Mouse (Mus musculus) heart, adult 8-10 months (tissue): ENCODE data around the gene Npw. TPM values are rescaled to one million over a fixed set of nuclear protein-coding genes. Genes with fewer than 3 reads are reported as not detected.

ENCODE experiments used
- total RNA-seq, 4 experiments: library from RNA; stranded (reverse); gene quantifications; 2 replicates each; pipeline ENCODE4 v1.2.4; 2022

The Npw gene
- total RNA-seq, 4 experiments from 2014 or later: not detected

Other genes starting within 250 kb of the Npw start
- 10 to 100 TPM; 59.7 to 61.4 (median 60.7) TPM for gene Rnps1, start 243.9 kb downstream of the Npw start, total RNA-seq
- 100 to 1,000 TPM; 455 to 534 (median 495) TPM for gene Eci1, start 231.8 kb downstream of the Npw start, total RNA-seq
- gene Dnase1l2, start 215.4 kb downstream of the Npw start, total RNA-seq: 1 to 10 TPM in 3 of 4 experiments, under 1 TPM in 1; 0.91 to 1.4 (median 1.1) TPM
- 10 to 100 TPM; 11.2 to 14.7 (median 11.9) TPM for gene E4f1, start 188.1 kb downstream of the Npw start, total RNA-seq
- 10 to 100 TPM; 39.9 to 44.4 (median 41.4) TPM for gene Pgp, start 188.1 kb downstream of the Npw start, total RNA-seq
- under 1 TPM in 2 of 4 experiments, not detected in 2; 0.28 to 0.31 TPM for gene Bricd5, start 184.6 kb downstream of the Npw start, total RNA-seq
- gene Mlst8, start 179.4 kb downstream of the Npw start, total RNA-seq: 10 to 100 TPM; 10.5 to 11.8 (median 11.0) TPM
- gene Caskin1, start 169.9 kb downstream of the Npw start, total RNA-seq: under 1 TPM; 0.16 to 0.23 (median 0.19) TPM
- 10 to 100 TPM; 37.0 to 50.9 (median 42.7) TPM for gene Traf7, start 130.5 kb downstream of the Npw start, total RNA-seq
- under 1 TPM in 3 of 4 experiments, not detected in 1; 0.23 to 0.50 (median 0.25) TPM for gene Rab26, start 124.2 kb downstream of the Npw start, total RNA-seq
- gene Pkd1, start 108.6 kb downstream of the Npw start, total RNA-seq: 10 to 100 TPM; 27.8 to 43.0 (median 34.9) TPM
- 100 to 1,000 TPM; 123 to 135 (median 133) TPM for gene Tsc2, start 25.8 kb downstream of the Npw start, total RNA-seq
- 1 to 10 TPM; 2.6 to 3.5 (median 2.8) TPM for gene Nthl1, start 25.8 kb downstream of the Npw start, total RNA-seq
- gene Slc9a3r2, start 8.1 kb downstream of the Npw start, total RNA-seq: 100 to 1,000 TPM in 2 of 4 experiments, 10 to 100 TPM in 2; 87.7 to 110 (median 101) TPM
- gene Zfp598, start 11.2 kb upstream of the Npw start, total RNA-seq: 10 to 100 TPM; 14.3 to 17.0 (median 15.9) TPM
- gene Syngr3, start 31.5 kb upstream of the Npw start, total RNA-seq: under 1 TPM in 2 of 4 experiments, not detected in 2; 0.14 to 0.24 TPM
- 10 to 100 TPM; 20.0 to 22.2 (median 21.1) TPM for gene Gfer, start 37.7 kb upstream of the Npw start, total RNA-seq
- gene Noxo1, start 37.8 kb upstream of the Npw start, total RNA-seq: under 1 TPM; 0.49 to 0.84 (median 0.58) TPM
- 10 to 100 TPM; 14.4 to 21.6 (median 17.3) TPM for gene Tbl3, start 49.2 kb upstream of the Npw start, total RNA-seq
- under 1 TPM in 1 of 4 experiments, not detected in 3; 0.23 TPM for gene Rnf151, start 59.6 kb upstream of the Npw start, total RNA-seq
- gene Rps2, start 59.7 kb upstream of the Npw start, total RNA-seq: 100 to 1,000 TPM; 631 to 768 (median 679) TPM
- 1,000 to 10,000 TPM in 1 of 4 experiments, 100 to 1,000 TPM in 3; 975 to 1,073 (median 990) TPM for gene Ndufb10, start 66.0 kb upstream of the Npw start, total RNA-seq
- 100 to 1,000 TPM; 389 to 453 (median 417) TPM for gene Rpl3l, start 69.4 kb upstream of the Npw start, total RNA-seq
- 100 to 1,000 TPM; 172 to 208 (median 186) TPM for gene Msrb1, start 78.2 kb upstream of the Npw start, total RNA-seq
- not detected for gene Hs3st6, start 94.5 kb upstream of the Npw start, total RNA-seq
- under 1 TPM in 1 of 4 experiments, not detected in 3; 0.19 TPM for gene Meiob, start 145.8 kb upstream of the Npw start, total RNA-seq
- gene Hagh, start 181.7 kb upstream of the Npw start, total RNA-seq: 10 to 100 TPM; 78.0 to 97.5 (median 87.2) TPM
- 10 to 100 TPM; 85.1 to 94.4 (median 88.7) TPM for gene Fahd1, start 191.9 kb upstream of the Npw start, total RNA-seq
- 10 to 100 TPM in 2 of 4 experiments, 1 to 10 TPM in 2; 7.8 to 14.5 (median 11.1) TPM for gene Igfals, start 207.5 kb upstream of the Npw start, total RNA-seq
- gene Nubp2, start 227.9 kb upstream of the Npw start, total RNA-seq: 10 to 100 TPM; 17.2 to 20.1 (median 19.2) TPM
- 10 to 100 TPM; 25.8 to 29.3 (median 27.7) TPM for gene Spsb3, start 228.2 kb upstream of the Npw start, total RNA-seq
- 10 to 100 TPM; 19.4 to 23.5 (median 21.1) TPM for gene Eme2, start 236.6 kb upstream of the Npw start, total RNA-seq
- 100 to 1,000 TPM in 2 of 4 experiments, 10 to 100 TPM in 2; 88.8 to 125 (median 109) TPM for gene Mrps34, start 236.7 kb upstream of the Npw start, total RNA-seq
- gene Nme3, start 238.0 kb upstream of the Npw start, total RNA-seq: 10 to 100 TPM; 29.0 to 31.4 (median 29.5) TPM